Mouse (Mus musculus) forebrain, embryonic 10.5 days (tissue): ENCODE results near the gene Agmat. TPM values are rescaled to one million over a fixed set of nuclear protein-coding genes. Genes with fewer than 3 reads are reported as not detected.

Source experiments
- DNase-seq: peaks from one replicate; pipeline ENCODE4 v3.0.0-alpha.2; 2017; ENCODE audit warnings: low spot score; ENCODE audit errors: extremely low spot score
- H3K27ac ChIP-seq: fragments of 300-500 bp; sonication (generic); 2 replicates; pipeline ENCODE4 v1.5.1; 2016; ENCODE audit warnings: mild to moderate bottlenecking
- H3K27me3 ChIP-seq: fragments of 300-500 bp; sonication (generic); 2 replicates; pipeline ENCODE4 v1.6.1; 2016; ENCODE audit warnings: mild to moderate bottlenecking; ENCODE audit not compliant: poor library complexity, severe bottlenecking
- H3K36me3 ChIP-seq: fragments of 300-500 bp; sonication (generic); replicated peaks from 2 replicates; pipeline ENCODE4 v1.6.1; 2016; ENCODE audit warnings: mild to moderate bottlenecking, moderate library complexity
- H3K4me1 ChIP-seq: fragments of 300-500 bp; sonication (generic); 2 replicates; pipeline ENCODE4 v1.6.1; 2016
- H3K4me3 ChIP-seq: fragments of 300-500 bp; sonication (generic); 2 replicates; pipeline ENCODE4 v1.5.1; 2016; ENCODE audit warnings: mild to moderate bottlenecking, moderate library complexity
- H3K9me3 ChIP-seq: fragments of 300-500 bp; sonication (generic); 2 replicates; pipeline ENCODE4 v1.6.1; 2016; ENCODE audit warnings: mild to moderate bottlenecking, moderate library complexity
- WGBS: fragments of 180-500 bp; shearing (Covaris S2); methylation state at CpG from one replicate; pipeline ENCODE4 v1.1.7; 2016; 5-methylcytosine and 5-hydroxymethylcytosine counted together
- polyA plus RNA-seq: library from polyadenylated mRNA; unstranded; fragments of >200 nt; fragmentation: Nextera tagmentation; extraction: Ambion mirVana; gene quantifications from 2 replicates; pipeline ENCODE4 v1.2.1, GENCODE M21; 2016

Gene Agmat
- polyA plus RNA-seq, 1 experiment from 2014 or later: not detected

GRCm38 (mm10) chr4:141722731-141723672 is 23.5 kb upstream of the Agmat start, which contains the start of gene Ddi2:
Gene Ddi2 (minus strand): TSS chr4:141723419.
- DNase-seq: peak; percentile 83
- no peaks in the 10 kb centered on the region for H3K9me3 ChIP-seq
- H3K27me3 ChIP-seq: no peaks in the 10 kb centered on the region
- WGBS: under 1% methylated on average over 105 of the region's 105 CpGs
- H3K27ac ChIP-seq: peak within 1 kb of the TSS; percentile 96
- H3K4me3 ChIP-seq: peak within 1 kb of the TSS; percentile 100
- H3K36me3 ChIP-seq: peaks cover 23% of the 10 kb centered on the region
- peaks cover 28% of the 10 kb centered on the region for H3K4me1 ChIP-seq

GRCm38 (mm10) chr4:141723673-141724068 is 22.8 kb upstream of the Agmat start:
- DNase-seq: no peak
- peak overlapping the region; percentile 96 for H3K27ac ChIP-seq
- WGBS: 14% methylated on average over 13 of the region's 13 CpGs

GRCm38 (mm10) chr4:141724594-141724993 is 21.9 kb upstream of the Agmat start:
- H3K36me3 ChIP-seq: peaks cover 17% of the 10 kb centered on the region
- no peak overlapping the region for H3K27ac ChIP-seq
- H3K4me1 ChIP-seq: peaks cover 28% of the 10 kb centered on the region
- no peaks in the 10 kb centered on the region for H3K27me3 ChIP-seq
- WGBS: 74% methylated on average over 11 of the region's 11 CpGs
- no peak for DNase-seq
- H3K9me3 ChIP-seq: no peaks in the 10 kb centered on the region
- no peak overlapping the region for H3K4me3 ChIP-seq

More at GRCm38 (mm10) chr4:141723673-141724068, 22.8 kb upstream of the Agmat start:
- Histone ChIP-seq H3K4me1 (peaks cover 28% of the 10 kb centered on the region), H3K27me3 (no peaks in the 10 kb centered on the region), H3K4me3 (peak overlapping the region; percentile 100), H3K9me3 (no peaks in the 10 kb centered on the region), H3K36me3 (peaks cover 21% of the 10 kb centered on the region)

GRCm38 (mm10) chr4:141725277-141725676 is 21.2 kb upstream of the Agmat start:
- no peaks in the 10 kb centered on the region for H3K9me3 ChIP-seq
- H3K27ac ChIP-seq: no peak overlapping the region
- peaks cover 28% of the 10 kb centered on the region for H3K4me1 ChIP-seq
- H3K36me3 ChIP-seq: peaks cover 10% of the 10 kb centered on the region
- DNase-seq: no peak
- no peak overlapping the region for H3K4me3 ChIP-seq
- 84% methylated on average over 5 of the region's 5 CpGs for WGBS
- H3K27me3 ChIP-seq: no peaks in the 10 kb centered on the region

GRCm38 (mm10) chr4:141725738-141726137 is 20.7 kb upstream of the Agmat start:
- no peak overlapping the region for H3K27ac ChIP-seq
- no peak overlapping the region for H3K4me3 ChIP-seq
- no peaks in the 10 kb centered on the region for H3K9me3 ChIP-seq
- H3K36me3 ChIP-seq: peaks cover 6% of the 10 kb centered on the region
- WGBS: 71% methylated on average over 3 of the region's 3 CpGs
- DNase-seq: no peak
- H3K27me3 ChIP-seq: no peaks in the 10 kb centered on the region
- peaks cover 27% of the 10 kb centered on the region for H3K4me1 ChIP-seq

- 78% methylated on average over 3 of the region's 3 CpGs for WGBS
- DNase-seq: no peak
- Histone ChIP-seq H3K4me3 (no peak overlapping the region), H3K27me3 (no peaks in the 10 kb centered on the region), H3K4me1 (peaks cover 1% of the 10 kb centered on the region), H3K27ac (no peak overlapping the region), H3K36me3 (no peaks in the 10 kb centered on the region), H3K9me3 (no peaks in the 10 kb centered on the region)
These were observed 17.2 kb upstream of the Agmat start for GRCm38 (mm10) chr4:141729266-141729665.

GRCm38 (mm10) chr4:141730401-141730800 is 16.1 kb upstream of the Agmat start:
- no peak overlapping the region for H3K4me3 ChIP-seq
- 86% methylated on average over 13 of the region's 13 CpGs for WGBS
- H3K36me3 ChIP-seq: no peaks in the 10 kb centered on the region
- no peak for DNase-seq
- peaks cover 13% of the 10 kb centered on the region for H3K4me1 ChIP-seq
- no peak overlapping the region for H3K27ac ChIP-seq
- H3K9me3 ChIP-seq: no peaks in the 10 kb centered on the region
- H3K27me3 ChIP-seq: no peaks in the 10 kb centered on the region

- Histone ChIP-seq H3K27ac (no peak overlapping the region), H3K36me3 (no peaks in the 10 kb centered on the region), H3K4me1 (peaks cover 13% of the 10 kb centered on the region), H3K4me3 (no peak overlapping the region), H3K9me3 (no peaks in the 10 kb centered on the region), H3K27me3 (no peaks in the 10 kb centered on the region)
- WGBS: 81% methylated on average over 5 of the region's 5 CpGs
- no peak for DNase-seq
These were observed 14.7 kb upstream of the Agmat start for GRCm38 (mm10) chr4:141731766-141732165.

- peaks cover 13% of the 10 kb centered on the region for H3K4me1 ChIP-seq
- peak overlapping the region; percentile 81 for H3K27ac ChIP-seq
- no peaks in the 10 kb centered on the region for H3K27me3 ChIP-seq
- peak; percentile 93 for DNase-seq
- no peaks in the 10 kb centered on the region for H3K36me3 ChIP-seq
- WGBS: 6% methylated on average over 24 of the region's 24 CpGs
- H3K4me3 ChIP-seq: peak overlapping the region; percentile 52
- H3K9me3 ChIP-seq: no peaks in the 10 kb centered on the region
These were observed 11.8 kb upstream of the Agmat start for GRCm38 (mm10) chr4:141734446-141735205.

- Histone ChIP-seq H3K27me3 (no peaks in the 10 kb centered on the region), H3K36me3 (no peaks in the 10 kb centered on the region), H3K4me3 (peak overlapping the region; percentile 52), H3K9me3 (no peaks in the 10 kb centered on the region), H3K4me1 (peaks cover 13% of the 10 kb centered on the region), H3K27ac (peak overlapping the region; percentile 81)
- 23% methylated on average over 9 of the region's 9 CpGs for WGBS
- no peak for DNase-seq
These were observed 11.3 kb upstream of the Agmat start for GRCm38 (mm10) chr4:141735206-141735560.

GRCm38 (mm10) chr4:141736856-141737255 is 9.6 kb upstream of the Agmat start:
- H3K4me3 ChIP-seq: no peak overlapping the region
- no peaks in the 10 kb centered on the region for H3K9me3 ChIP-seq
- peaks cover 13% of the 10 kb centered on the region for H3K4me1 ChIP-seq
- H3K36me3 ChIP-seq: no peaks in the 10 kb centered on the region
- no peak overlapping the region for H3K27ac ChIP-seq
- H3K27me3 ChIP-seq: no peaks in the 10 kb centered on the region
- no peak for DNase-seq
- WGBS: 85% methylated on average over 4 of the region's 4 CpGs

- Histone ChIP-seq H3K27ac (no peak overlapping the region), H3K4me1 (peaks cover 13% of the 10 kb centered on the region), H3K27me3 (no peaks in the 10 kb centered on the region), H3K36me3 (no peaks in the 10 kb centered on the region), H3K4me3 (no peak overlapping the region), H3K9me3 (no peaks in the 10 kb centered on the region)
- WGBS: 84% methylated on average over 8 of the region's 8 CpGs
- DNase-seq: no peak
These were observed 8.5 kb upstream of the Agmat start for GRCm38 (mm10) chr4:141738015-141738414.

- Histone ChIP-seq H3K36me3 (no peaks in the 10 kb centered on the region), H3K4me3 (no peak overlapping the region), H3K27me3 (peaks cover 5% of the 10 kb centered on the region), H3K9me3 (no peaks in the 10 kb centered on the region), H3K27ac (no peak overlapping the region), H3K4me1 (peaks cover 5% of the 10 kb centered on the region)
- DNase-seq: no peak
- 80% methylated on average over 9 of the region's 9 CpGs for WGBS
These were observed 4.6 kb upstream of the Agmat start for GRCm38 (mm10) chr4:141741856-141742255.
